Mouse (Mus musculus): ENCODE data around the gene Mfsd4a. TPM values are rescaled to one million over a fixed set of nuclear protein-coding genes. Genes with fewer than 3 reads are reported as not detected.
A peak's percentile ranks its signal among the peaks of the same experiment; 100 is the strongest.

Gene Mfsd4a
- polyA plus RNA-seq, 1 experiment from 2014 or later, result 3.2 TPM

DNA sequence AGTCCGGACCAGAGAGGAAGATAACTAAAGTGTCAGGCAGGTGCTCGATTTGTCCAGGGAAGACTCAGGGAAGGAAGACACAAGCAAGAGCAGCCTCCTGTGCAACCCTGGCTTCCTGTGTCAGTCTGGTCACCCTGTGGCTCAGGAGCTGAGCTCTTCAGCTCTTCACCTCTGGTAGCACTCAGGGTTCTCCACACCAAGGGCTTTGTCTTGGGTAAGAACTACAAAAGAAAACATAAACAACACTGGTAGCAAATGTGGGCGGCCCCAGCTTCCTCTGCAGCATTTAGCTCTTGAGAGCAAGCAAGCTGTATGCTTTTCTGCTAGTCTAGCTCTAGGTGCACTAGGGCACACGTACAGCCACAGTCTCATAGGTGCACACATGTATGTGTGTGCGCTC is 29.1 kb downstream of the Mfsd4a start:
- 70% methylated on average over 5 of the region's 5 CpGs for WGBS (ENCODE audit: insufficient replicate concordance)

DNA sequence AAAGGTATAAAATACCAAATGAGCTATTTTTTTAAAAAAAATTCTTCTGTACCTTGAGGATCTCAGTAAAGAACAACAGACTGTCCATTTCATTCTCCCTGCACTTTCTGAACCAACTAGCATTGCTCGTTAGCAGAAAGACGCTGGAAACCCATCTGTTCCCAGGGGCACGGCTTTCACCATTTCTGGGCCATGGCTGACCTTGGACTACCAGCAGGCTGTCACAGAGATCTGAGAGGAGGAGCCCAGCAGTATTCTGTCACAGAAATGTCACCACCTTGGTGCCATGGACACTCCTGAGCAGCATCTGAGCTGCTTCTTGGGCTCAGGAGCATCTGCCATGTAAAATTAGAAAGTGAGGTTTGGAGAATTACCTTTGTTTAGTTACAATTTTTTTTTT is 30.1 kb downstream of the Mfsd4a start:
- H3K4me3 ChIP-seq (replicated peaks), result no peak overlapping the region
- H3K36me3 ChIP-seq, result peaks cover 15% of the 10 kb centered on the region
- no peak overlapping the region for H3K9ac ChIP-seq
- H3K27ac ChIP-seq, result no peak overlapping the region
- DNase-seq, result no peak
- H3K4me1 ChIP-seq (replicated peaks), result no peaks in the 10 kb centered on the region
- H3K27me3 ChIP-seq, result no peaks in the 10 kb centered on the region
- WGBS (ENCODE audit: insufficient replicate concordance), result 81% methylated on average over 3 of the region's 3 CpGs
- no peak overlapping the region for H3K4me2 ChIP-seq
- no peak for ATAC-seq (ENCODE audit: low read depth)
- H3K9me3 ChIP-seq (replicated peaks), result no peaks in the 10 kb centered on the region

More for the DNA sequence above, 29.1 kb downstream of the Mfsd4a start:
- no peak overlapping the region for H3K27ac ChIP-seq
- H3K36me3 ChIP-seq, result peaks cover 6% of the 10 kb centered on the region
- H3K4me3 ChIP-seq (replicated peaks), result no peak overlapping the region
- H3K4me2 ChIP-seq, result no peak overlapping the region
- no peak for DNase-seq
- no peaks in the 10 kb centered on the region for H3K27me3 ChIP-seq
- no peak overlapping the region for H3K9ac ChIP-seq
- H3K9me3 ChIP-seq (replicated peaks), result no peaks in the 10 kb centered on the region
- H3K4me1 ChIP-seq (replicated peaks), result no peaks in the 10 kb centered on the region
- no peak for ATAC-seq (ENCODE audit: low read depth)

DNA sequence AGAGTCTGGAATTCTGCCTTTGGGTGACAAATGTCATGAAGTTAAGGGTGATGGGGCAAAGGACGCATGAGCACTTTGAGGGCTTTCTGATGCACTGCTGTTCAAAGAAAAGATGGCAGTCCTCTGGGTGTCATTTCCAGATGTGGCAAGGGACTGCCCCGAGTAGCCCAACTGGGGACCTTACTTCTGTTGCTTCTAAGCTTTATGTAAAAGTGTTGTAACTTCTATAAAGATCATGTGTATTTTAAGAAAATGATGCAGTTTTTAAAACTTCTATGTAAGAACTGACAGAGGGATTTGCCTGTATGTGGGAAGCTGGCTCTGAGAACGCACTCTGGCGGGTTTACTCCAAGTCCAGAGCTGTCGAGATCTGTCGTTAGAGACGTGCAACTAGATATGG is 35.7 kb downstream of the Mfsd4a start:
- peaks cover 62% of the 10 kb centered on the region for H3K36me3 ChIP-seq
- WGBS (ENCODE audit: insufficient replicate concordance), result 85% methylated on average over 7 of the region's 7 CpGs
- no peak for ATAC-seq (ENCODE audit: low read depth)

DNA sequence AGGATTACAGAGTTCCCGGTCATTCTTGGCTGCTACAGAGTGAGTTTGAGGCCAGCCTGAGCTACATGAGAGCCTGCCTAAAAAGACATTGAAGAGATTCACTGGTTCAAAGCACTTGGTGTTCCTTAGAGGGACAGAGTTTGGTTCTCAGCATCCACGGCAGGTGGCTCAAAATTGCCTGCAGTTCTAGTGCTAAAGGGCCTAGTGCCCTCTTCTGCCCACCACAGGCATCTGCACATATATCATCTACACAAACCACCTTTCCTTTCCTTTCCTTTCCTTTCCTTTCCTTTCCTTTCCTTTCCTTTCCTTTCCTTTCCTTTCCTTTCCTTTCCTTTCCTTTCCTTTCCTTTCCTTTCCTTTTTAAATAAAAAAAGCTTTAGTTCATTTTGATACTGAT is 37.3 kb downstream of the Mfsd4a start:
- DNase-seq (no peak), ATAC-seq (ENCODE audit: low read depth) (no peak)
- peaks cover 69% of the 10 kb centered on the region for H3K36me3 ChIP-seq
- H3K27me3 ChIP-seq, result no peaks in the 10 kb centered on the region
- no peak overlapping the region for H3K4me3 ChIP-seq (replicated peaks)
- no peak overlapping the region for H3K9ac ChIP-seq
- H3K4me1 ChIP-seq (replicated peaks), result peaks cover 33% of the 10 kb centered on the region
- 73% methylated on average over 2 of the region's 2 CpGs for WGBS (ENCODE audit: insufficient replicate concordance)
- no peak overlapping the region; the same call in 1 of the 2 replicates for H3K27ac ChIP-seq
- no peak overlapping the region for H3K4me2 ChIP-seq
- no peaks in the 10 kb centered on the region for H3K9me3 ChIP-seq (replicated peaks)

More for the DNA sequence above, 35.7 kb downstream of the Mfsd4a start:
- H3K27me3 ChIP-seq, result no peaks in the 10 kb centered on the region
- no peak overlapping the region for H3K4me2 ChIP-seq
- H3K4me3 ChIP-seq (replicated peaks), result no peak overlapping the region
- H3K9ac ChIP-seq, result no peak overlapping the region
- DNase-seq, result no peak
- H3K27ac ChIP-seq, result no peak overlapping the region
- H3K4me1 ChIP-seq (replicated peaks), result peaks cover 18% of the 10 kb centered on the region
- H3K9me3 ChIP-seq (replicated peaks), result no peaks in the 10 kb centered on the region

DNA sequence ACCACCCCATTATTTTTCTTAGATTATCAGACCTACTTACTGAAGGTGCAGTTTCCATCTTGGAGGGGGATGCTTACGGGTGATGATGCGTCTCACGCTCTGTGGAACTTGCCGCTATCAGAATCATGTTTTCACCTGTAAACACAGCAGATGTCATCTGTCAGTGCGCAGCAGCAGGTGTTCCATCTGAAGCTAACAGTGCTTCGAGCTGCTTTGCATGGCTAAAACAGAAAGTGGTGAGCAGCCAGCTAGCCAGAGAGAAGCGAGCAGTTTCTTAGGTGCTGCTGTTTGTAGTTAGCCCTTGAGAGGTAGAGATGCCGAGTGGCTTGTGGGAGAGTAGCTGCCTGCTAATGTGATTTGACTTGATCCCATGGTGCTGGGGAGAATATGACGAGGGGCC is 39.4 kb downstream of the Mfsd4a start:
- Histone ChIP-seq H3K27me3 (no peaks in the 10 kb centered on the region), H3K36me3 (peaks cover 79% of the 10 kb centered on the region), H3K4me2 (no peak overlapping the region), H3K9ac (no peak overlapping the region), H3K4me1 (replicated peaks) (peaks cover 38% of the 10 kb centered on the region), H3K9me3 (replicated peaks) (no peaks in the 10 kb centered on the region), H3K4me3 (replicated peaks) (no peak overlapping the region), H3K27ac (peak overlapping the region; percentile 94)
- ATAC-seq (ENCODE audit: low read depth) (no peak), DNase-seq (no peak)
- 87% methylated on average over 9 of the region's 9 CpGs for WGBS (ENCODE audit: insufficient replicate concordance)

DNA sequence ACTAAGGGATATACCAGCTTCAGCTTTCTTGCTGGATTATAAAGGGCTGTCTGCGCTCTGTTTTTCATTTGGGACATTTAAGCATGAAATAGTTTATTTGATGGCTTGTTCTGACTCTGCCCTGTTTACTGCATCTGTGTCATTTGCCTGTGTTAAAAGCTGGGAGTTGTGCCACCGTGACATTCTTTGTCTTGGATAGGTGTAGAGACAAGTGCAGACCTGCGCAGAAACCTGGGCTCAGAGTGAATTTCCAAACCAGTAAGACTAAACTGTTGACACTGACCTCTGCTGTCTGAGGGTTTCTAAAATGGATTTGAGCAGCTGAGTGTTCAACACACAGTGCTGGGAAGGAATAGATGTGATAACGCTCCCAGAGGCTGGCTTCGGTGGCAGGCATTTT is 39.9 kb downstream of the Mfsd4a start:
- Histone ChIP-seq H3K4me2 (no peak overlapping the region), H3K9ac (no peak overlapping the region), H3K36me3 (peaks cover 80% of the 10 kb centered on the region), H3K4me1 (replicated peaks) (peaks cover 38% of the 10 kb centered on the region), H3K27ac (peak overlapping the region; percentile 94), H3K4me3 (replicated peaks) (no peak overlapping the region), H3K9me3 (replicated peaks) (no peaks in the 10 kb centered on the region), H3K27me3 (no peaks in the 10 kb centered on the region)
- ATAC-seq (ENCODE audit: low read depth) (no peak), DNase-seq (no peak)
- 90% methylated on average over 5 of the region's 5 CpGs for WGBS (ENCODE audit: insufficient replicate concordance)

DNA sequence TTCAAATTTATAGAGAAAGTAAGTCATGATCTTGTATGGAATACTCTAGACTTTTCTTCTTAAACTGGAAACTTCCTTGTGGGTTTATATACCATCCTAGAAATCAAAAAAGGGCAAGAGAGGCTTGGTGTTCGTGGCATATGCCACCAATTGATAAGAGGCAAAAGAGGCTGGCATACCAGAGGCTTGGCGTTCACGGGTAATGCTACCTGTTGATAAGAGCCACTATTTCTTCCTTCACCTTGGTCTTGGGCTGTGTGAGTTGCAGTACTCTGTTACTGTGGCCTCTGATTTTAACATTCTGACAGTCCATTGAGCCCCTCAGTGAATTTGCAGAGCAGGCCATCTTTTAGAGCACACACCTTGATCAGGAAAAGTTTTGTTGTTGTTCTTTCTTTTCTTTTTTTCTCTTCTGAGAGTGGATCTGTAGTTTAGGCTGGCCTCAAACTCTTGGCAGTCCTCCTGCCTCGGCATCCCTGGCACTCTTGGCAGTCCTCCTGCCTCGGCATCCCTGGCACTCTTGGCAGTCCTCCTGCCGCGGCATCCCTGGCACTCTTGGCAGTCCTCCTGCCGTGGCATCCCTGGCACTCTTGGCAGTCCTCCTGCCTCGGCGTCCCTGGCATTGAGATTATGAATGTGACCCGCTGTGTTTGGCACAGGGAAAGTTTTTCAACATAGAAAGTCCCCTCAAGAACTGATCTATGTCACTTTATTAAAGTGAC is 40.8 kb downstream of the Mfsd4a start:
- Histone ChIP-seq H3K4me1 (replicated peaks) (peaks cover 43% of the 10 kb centered on the region), H3K9me3 (replicated peaks) (no peaks in the 10 kb centered on the region), H3K4me3 (replicated peaks) (peak overlapping the region; percentile 25), H3K4me2 (peak overlapping the region; percentile 66), H3K9ac (peak overlapping the region; percentile 64), H3K27me3 (no peaks in the 10 kb centered on the region), H3K27ac (peak overlapping the region; percentile 94), H3K36me3 (peaks cover 81% of the 10 kb centered on the region)
- WGBS (ENCODE audit: insufficient replicate concordance), result 72% methylated on average over 11 of the region's 11 CpGs
- ATAC-seq (ENCODE audit: low read depth) (peak; percentile 99), DNase-seq (peak; percentile 66)

DNA sequence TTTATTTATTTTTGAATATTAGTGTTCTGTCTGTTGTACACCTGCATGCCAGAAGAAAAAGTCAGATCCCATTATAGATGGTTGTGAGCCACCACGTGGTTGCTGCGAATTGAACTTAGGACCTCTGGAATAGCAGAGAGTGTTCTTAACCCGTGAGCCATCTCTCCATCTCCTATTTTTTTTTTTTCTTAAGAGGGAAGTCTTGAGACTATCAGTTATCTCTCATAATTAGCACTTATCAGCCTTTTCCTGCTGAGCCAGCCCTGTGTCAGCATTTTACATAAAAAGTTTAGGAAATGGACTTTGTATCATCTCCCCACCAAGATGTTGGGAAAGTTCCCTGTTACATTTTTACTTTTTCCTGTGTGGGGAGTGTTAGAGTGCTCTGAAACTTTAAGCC is 45.8 kb downstream of the Mfsd4a start:
- H3K4me3 ChIP-seq (replicated peaks), result no peak overlapping the region
- H3K27ac ChIP-seq, result peak overlapping the region; percentile 73
- ATAC-seq (ENCODE audit: low read depth) (no peak), DNase-seq (no peak)
- no peak overlapping the region for H3K4me2 ChIP-seq
- H3K27me3 ChIP-seq, result no peaks in the 10 kb centered on the region
- no peaks in the 10 kb centered on the region for H3K9me3 ChIP-seq (replicated peaks)
- H3K4me1 ChIP-seq (replicated peaks), result peaks cover 32% of the 10 kb centered on the region
- WGBS (ENCODE audit: insufficient replicate concordance), result 69% methylated on average over 3 of the region's 3 CpGs
- H3K9ac ChIP-seq, result no peak overlapping the region
- peaks cover 82% of the 10 kb centered on the region for H3K36me3 ChIP-seq

DNA sequence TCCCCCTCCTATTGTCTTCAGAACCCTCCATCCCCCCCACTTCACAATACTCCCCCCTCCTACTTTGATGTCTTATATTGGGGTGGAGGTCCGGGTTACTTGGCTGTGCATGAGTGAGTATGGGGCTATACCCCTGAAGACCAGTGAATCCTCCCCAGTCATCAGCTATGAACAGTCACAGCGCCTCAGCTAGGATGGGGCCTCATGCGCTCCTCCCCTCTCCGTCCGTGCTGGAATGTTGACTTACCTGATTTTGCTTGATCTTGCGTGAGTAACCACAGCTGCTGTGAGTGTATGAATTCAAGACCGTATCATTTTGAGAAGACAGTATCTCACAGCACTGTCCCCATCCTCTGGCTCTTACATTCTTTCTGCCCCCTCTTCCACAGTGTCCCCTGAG is 48.0 kb downstream of the Mfsd4a start:
- Histone ChIP-seq H3K36me3 (peaks cover 87% of the 10 kb centered on the region), H3K9ac (no peak overlapping the region), H3K27me3 (no peaks in the 10 kb centered on the region), H3K27ac (no peak overlapping the region), H3K4me2 (no peak overlapping the region), H3K4me1 (replicated peaks) (peaks cover 13% of the 10 kb centered on the region), H3K4me3 (replicated peaks) (no peak overlapping the region), H3K9me3 (replicated peaks) (no peaks in the 10 kb centered on the region)
- WGBS (ENCODE audit: insufficient replicate concordance), result 90% methylated on average over 7 of the region's 7 CpGs
- no peak for ATAC-seq (ENCODE audit: low read depth)
- no peak for DNase-seq

DNA sequence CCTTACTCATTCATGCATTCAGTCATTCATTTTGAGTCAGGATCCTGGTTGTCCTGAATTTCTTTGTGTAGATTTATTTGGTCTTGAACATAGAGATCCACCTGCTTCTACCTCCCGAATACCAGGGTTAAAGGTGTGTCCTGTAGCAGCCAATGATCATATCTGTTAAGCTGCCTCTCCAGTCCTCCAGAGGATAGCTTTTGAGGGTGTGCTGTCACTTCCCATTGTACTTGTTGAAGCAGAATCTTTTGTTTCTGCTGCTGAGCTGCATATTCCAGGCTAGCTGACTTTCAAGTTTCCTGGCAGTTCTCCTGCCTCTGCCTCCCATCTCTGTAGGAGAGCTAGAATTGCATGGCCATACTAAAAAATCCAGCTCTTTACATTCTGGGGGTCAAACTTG is 51.2 kb downstream of the Mfsd4a start:
- ATAC-seq (ENCODE audit: low read depth) (no peak), DNase-seq (no peak)
- Histone ChIP-seq H3K4me1 (replicated peaks) (peaks cover 18% of the 10 kb centered on the region), H3K4me3 (replicated peaks) (no peak overlapping the region), H3K36me3 (peaks cover 77% of the 10 kb centered on the region), H3K9ac (no peak overlapping the region), H3K27ac (no peak overlapping the region), H3K4me2 (no peak overlapping the region), H3K9me3 (replicated peaks) (no peaks in the 10 kb centered on the region), H3K27me3 (no peaks in the 10 kb centered on the region)
- 86% methylated on average over 1 of the region's 1 CpGs for WGBS (ENCODE audit: insufficient replicate concordance)

DNA sequence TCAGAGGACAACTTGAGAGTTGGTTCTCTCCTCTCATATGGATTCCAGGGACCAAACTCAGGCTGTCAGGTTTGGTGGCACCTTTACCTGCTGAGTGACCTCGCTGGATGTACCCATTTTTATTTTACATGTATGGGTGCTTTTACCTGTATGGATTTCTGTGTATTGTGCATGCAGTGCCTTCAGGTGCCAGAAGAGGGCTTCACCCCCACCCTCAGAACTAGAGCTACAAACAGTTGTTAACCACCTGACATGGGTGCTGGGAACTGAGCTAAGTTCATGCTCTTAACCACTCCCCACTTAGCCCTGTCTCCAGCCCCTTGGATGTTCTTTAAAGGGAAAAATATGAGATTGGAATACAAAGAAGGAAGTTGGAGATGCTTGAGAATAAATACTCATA is 53.1 kb downstream of the Mfsd4a start:
- Histone ChIP-seq H3K27ac (no peak overlapping the region), H3K27me3 (no peaks in the 10 kb centered on the region), H3K4me1 (replicated peaks) (peaks cover 33% of the 10 kb centered on the region), H3K36me3 (peaks cover 60% of the 10 kb centered on the region), H3K4me2 (no peak overlapping the region), H3K9me3 (replicated peaks) (no peaks in the 10 kb centered on the region), H3K9ac (no peak overlapping the region), H3K4me3 (replicated peaks) (no peak overlapping the region)
- ATAC-seq (ENCODE audit: low read depth), result no peak
- no peak for DNase-seq
- WGBS (ENCODE audit: insufficient replicate concordance), result 85% methylated on average over 1 of the region's 1 CpGs

DNA sequence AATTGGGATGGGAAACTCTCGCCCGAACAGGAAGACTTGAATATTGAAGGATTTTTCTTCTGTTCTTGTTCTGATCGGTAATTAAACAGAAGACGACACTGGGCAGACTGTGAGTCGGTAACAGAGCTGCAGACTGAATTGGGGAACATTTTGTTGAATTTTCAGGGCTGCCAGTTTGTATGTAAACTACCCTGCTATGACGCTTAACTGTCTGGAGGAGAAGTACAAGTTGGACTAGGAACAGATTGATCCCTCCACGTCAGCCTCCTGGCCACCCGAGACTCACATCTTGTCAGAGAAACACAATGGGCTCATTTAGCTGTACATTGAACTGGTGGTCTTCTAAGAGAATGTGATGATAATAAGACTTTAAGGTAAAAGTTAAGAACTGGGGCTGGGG is 55.0 kb downstream of the Mfsd4a start:
- Histone ChIP-seq H3K4me2 (no peak overlapping the region), H3K4me1 (replicated peaks) (peaks cover 44% of the 10 kb centered on the region), H3K27ac (no peak overlapping the region), H3K9me3 (replicated peaks) (no peaks in the 10 kb centered on the region), H3K36me3 (peaks cover 41% of the 10 kb centered on the region), H3K4me3 (replicated peaks) (no peak overlapping the region), H3K9ac (no peak overlapping the region), H3K27me3 (no peaks in the 10 kb centered on the region)
- WGBS (ENCODE audit: insufficient replicate concordance), result 87% methylated on average over 8 of the region's 8 CpGs
- ATAC-seq (ENCODE audit: low read depth) (no peak), DNase-seq (no peak)
